Mouse (Mus musculus) kidney, postnatal 0 days (tissue): ENCODE results near the gene Gm9857. TPM values are rescaled to one million over a fixed set of nuclear protein-coding genes. Genes with fewer than 3 reads are reported as not detected.
A peak's percentile ranks its signal among the peaks of the same experiment; 100 is the strongest.

Experiments
- ATAC-seq: fragments of 200-750 bp; cut with Nextera tagmentation; replicated peaks from 2 replicates; pipeline ENCODE4 v1.8.0; 2017; ENCODE audit warnings: low read depth, moderate number of reproducible peaks, moderate TSS enrichment, moderate library complexity; ENCODE audit not compliant: low FRiP score
- DNase-seq: peaks from one replicate; pipeline ENCODE4 v3.0.0-alpha.2; 2016; ENCODE audit warnings: low spot score
- H3K27ac ChIP-seq: fragments of 300-500 bp; sonication (generic); 2 replicates; pipeline ENCODE4 v1.5.1; 2014; ENCODE audit warnings: mild to moderate bottlenecking
- H3K27me3 ChIP-seq: fragments of 300-500 bp; sonication (generic); 2 replicates; pipeline ENCODE4 v1.6.1; 2014; ENCODE audit warnings: low read length, mixed read lengths; ENCODE audit not compliant: insufficient read depth
- H3K36me3 ChIP-seq: fragments of 300-500 bp; sonication (generic); 2 replicates; pipeline ENCODE4 v1.6.1; 2014; ENCODE audit warnings: low read length, mixed read lengths; ENCODE audit not compliant: insufficient read depth
- H3K4me1 ChIP-seq: fragments of 300-500 bp; sonication (generic); replicated peaks from 2 replicates; pipeline ENCODE4 v1.6.1; 2014; ENCODE audit warnings: antibody characterized with exemption, low read length, mixed read lengths; ENCODE audit not compliant: insufficient read depth
- H3K4me2 ChIP-seq: fragments of 300-500 bp; sonication (generic); 2 replicates; pipeline ENCODE4 v1.6.1; 2014; ENCODE audit warnings: mild to moderate bottlenecking, low read length, moderate library complexity, mixed read lengths
- H3K4me3 ChIP-seq: fragments of 300-500 bp; sonication (generic); replicated peaks from 2 replicates; pipeline ENCODE4 v1.5.1; 2014; ENCODE audit warnings: low read depth, low read length
- H3K9ac ChIP-seq: fragments of 300-500 bp; sonication (generic); 2 replicates; pipeline ENCODE4 v1.6.1; 2014; ENCODE audit warnings: low read depth, low read length
- H3K9me3 ChIP-seq: fragments of 300-500 bp; sonication (generic); replicated peaks from 2 replicates; pipeline ENCODE4 v1.6.1; 2016; ENCODE audit warnings: low read length, inconsistent platforms, mixed read lengths
- CTCF ChIP-seq: IDR thresholded peaks from 2 replicates; pipeline ENCODE4 v1.5.1; 2016; ENCODE audit warnings: antibody characterized with exemption, low read depth, mild to moderate bottlenecking, moderate library complexity
- WGBS: fragments of 180-500 bp; shearing (Covaris S2); extraction: QIAGEN DNeasy Blood & Tissue Kit; methylation state at CpG from one replicate; pipeline ENCODE4 v1.1.7; 2014; 5-methylcytosine and 5-hydroxymethylcytosine counted together
- polyA plus RNA-seq: library from polyadenylated mRNA; unstranded; fragments of >200 nt; fragmentation: Nextera tagmentation; extraction: Ambion mirVana; gene quantifications from 2 replicates; pipeline ENCODE4 v1.2.1, GENCODE M21; 2015

The Gm9857 gene
- polyA plus RNA-seq, 1 experiment from 2014 or later = not detected

DNA sequence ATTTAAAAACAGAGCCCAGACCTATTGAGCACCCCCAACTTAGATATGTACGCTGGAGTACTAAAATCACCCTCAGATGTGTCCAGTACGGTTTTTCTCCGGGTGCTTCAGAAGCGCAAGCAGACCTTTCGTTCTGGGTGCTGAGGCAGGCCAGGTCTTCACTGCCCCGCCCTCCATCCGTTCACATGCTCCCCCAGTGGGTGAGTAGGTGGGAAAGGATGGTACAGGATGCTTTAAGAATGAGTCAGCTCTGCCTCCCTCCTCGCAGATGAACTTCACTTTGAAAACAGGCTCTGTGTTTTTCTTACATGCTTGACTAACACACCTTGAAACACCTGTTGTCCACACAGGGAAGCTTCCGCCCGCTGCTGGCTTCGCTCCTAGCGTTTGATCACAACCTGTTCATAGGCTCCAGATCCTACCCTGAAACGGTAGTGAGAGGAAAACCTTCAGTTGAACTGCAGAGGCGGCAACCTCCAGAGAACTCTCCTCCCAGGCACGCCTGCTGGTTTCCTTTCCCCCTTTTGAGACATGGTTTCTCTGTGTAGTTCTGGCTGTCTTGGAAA is 34.8 kb upstream of the Gm9857 start:
- no peak overlapping the region for H3K27ac ChIP-seq
- H3K4me1 ChIP-seq = no peaks in the 10 kb centered on the region
- no peaks in the 10 kb centered on the region for H3K9me3 ChIP-seq
- no peaks in the 10 kb centered on the region for H3K27me3 ChIP-seq
- 0 out of 2 replicates have a peak, but pooled peaks cover 18% of the 10 kb centered on the region for H3K36me3 ChIP-seq
- no peak overlapping the region for H3K4me2 ChIP-seq
- TF ChIP-seq CTCF = no peak
- H3K9ac ChIP-seq = no peak overlapping the region
- ATAC-seq = peak; percentile 55; the same call in 1 of the 2 replicates
- DNase-seq = peak; percentile 13
- no peak overlapping the region for H3K4me3 ChIP-seq
- 54% methylated on average over 15 of the region's 15 CpGs for WGBS

DNA sequence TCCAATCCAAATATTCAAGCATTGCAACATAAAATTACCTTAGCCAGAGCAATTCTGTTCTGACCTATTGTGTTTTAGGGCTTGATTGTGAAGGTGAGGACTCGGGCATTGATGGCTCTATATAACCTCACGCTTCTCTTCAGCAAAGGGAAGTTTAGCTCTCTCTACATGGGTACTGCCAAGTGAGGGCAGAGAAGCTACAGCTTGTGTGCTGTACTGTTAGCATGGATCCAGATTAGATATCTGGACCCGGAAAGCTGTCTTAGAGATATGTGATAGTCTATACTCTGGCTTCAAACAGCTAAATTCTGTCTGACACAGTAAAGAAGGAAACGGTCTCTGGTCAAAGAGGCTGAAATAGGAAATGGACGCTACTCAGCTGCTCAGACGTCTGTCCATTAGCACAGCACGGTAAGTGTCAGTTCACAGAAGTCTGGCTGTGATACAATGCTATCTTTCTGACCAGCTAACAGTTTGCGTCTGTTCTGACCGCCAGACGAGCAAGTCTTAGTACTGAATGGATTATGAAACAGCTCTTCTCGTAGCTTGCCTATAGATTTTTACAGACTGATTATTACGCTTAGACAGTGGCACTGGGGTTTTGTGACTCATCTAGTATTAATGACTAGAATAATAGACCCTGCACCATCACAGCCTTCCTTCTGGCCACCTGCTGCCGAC is 33.9 kb upstream of the Gm9857 start:
- ATAC-seq = no peak
- no peak for TF ChIP-seq CTCF

DNA sequence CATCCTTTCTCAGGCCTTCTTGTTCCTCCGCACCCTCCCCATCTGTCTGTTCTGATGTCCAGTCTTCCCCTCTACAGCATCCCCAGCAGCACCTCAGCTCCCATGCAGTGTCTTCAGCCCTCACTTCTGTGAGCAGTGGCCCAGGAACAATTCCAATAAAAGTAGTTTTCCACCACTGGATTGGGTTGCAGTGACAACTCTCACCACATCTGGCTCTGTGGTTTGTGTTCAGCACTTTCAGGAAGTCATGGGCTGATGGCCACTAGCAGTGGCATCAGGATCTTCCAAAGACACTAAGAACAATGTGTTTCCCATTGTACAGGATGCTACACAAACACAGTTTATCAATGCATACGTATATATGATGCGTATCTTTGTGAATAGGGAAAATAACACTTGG is 25.8 kb upstream of the Gm9857 start:
- H3K9me3 ChIP-seq = no peaks in the 10 kb centered on the region
- ATAC-seq (no peak), DNase-seq (no peak)
- no peaks in the 10 kb centered on the region for H3K27me3 ChIP-seq
- H3K4me2 ChIP-seq = no peak overlapping the region
- no peak overlapping the region for H3K9ac ChIP-seq
- H3K4me1 ChIP-seq = 0 out of 2 replicates have a peak, but pooled peaks cover 4% of the 10 kb centered on the region
- H3K27ac ChIP-seq = no peak overlapping the region
- H3K4me3 ChIP-seq = no peak overlapping the region
- TF ChIP-seq CTCF = no peak
- WGBS = 96% methylated on average over 3 of the region's 3 CpGs
- H3K36me3 ChIP-seq = no peaks in the 10 kb centered on the region

More for the DNA sequence above, 33.9 kb upstream of the Gm9857 start:
- WGBS = 80% methylated on average over 13 of the region's 13 CpGs
- Histone ChIP-seq H3K9me3 (no peaks in the 10 kb centered on the region), H3K27me3 (no peaks in the 10 kb centered on the region), H3K9ac (no peak overlapping the region), H3K27ac (no peak overlapping the region), H3K4me2 (no peak overlapping the region), H3K4me3 (no peak overlapping the region), H3K4me1 (no peaks in the 10 kb centered on the region), H3K36me3 (0 out of 2 replicates have a peak, but pooled peaks cover 13% of the 10 kb centered on the region)
- DNase-seq = no peak

DNA sequence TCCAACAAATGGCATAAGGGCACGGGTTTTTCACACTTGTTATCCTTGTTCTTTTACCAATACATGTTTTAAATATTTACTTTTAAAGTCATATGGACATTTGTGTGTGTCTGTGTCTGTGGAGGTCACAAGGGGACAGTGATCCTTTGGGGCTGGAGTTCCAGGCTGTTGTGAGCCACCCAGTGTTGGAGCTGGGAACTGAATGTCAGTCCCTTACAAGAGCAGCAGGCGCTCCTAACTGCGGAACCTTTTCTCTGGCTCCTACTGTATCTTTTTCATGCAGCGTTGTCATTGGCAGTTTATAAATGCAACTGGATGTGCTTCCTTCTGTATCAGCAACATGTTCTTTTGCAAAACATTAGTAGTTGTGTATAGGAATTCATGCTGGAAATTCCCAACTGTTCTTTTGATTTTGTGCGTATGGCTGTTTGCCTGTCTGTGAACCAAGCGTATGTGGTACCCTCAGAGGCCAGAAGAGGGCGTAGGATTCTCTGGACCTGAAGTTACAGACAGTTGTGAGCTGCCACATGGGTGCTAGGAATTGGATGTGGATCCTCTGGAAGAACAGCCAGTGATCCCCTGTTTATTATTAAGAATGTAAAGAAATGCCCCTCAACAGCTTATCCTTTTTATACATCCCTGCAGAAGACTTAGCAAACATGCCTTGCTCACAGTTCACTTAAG is 24.3 kb upstream of the Gm9857 start:
- 0 out of 2 replicates have a peak, but pooled peaks cover 4% of the 10 kb centered on the region for H3K4me1 ChIP-seq

DNA sequence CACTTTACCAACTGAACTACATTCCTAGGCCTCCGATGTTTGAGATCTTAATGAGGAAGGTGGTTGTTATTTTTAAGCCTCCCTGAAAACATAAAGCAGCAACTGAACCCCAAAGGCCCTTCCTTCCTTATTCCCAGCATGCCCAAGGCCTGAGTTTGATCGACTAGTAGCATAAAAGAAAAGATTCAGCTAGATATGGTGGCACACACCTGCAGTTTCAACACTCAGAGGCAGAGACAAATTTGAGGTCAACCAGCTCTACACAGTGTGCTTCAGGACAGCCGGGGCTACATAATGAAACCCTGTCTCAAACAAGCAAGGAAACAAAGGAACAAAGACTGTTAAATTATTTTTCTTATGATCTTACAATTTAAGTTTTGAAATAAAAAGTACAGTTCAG is 23.5 kb upstream of the Gm9857 start:
- Histone ChIP-seq H3K27me3 (no peaks in the 10 kb centered on the region), H3K4me3 (no peak overlapping the region), H3K36me3 (no peaks in the 10 kb centered on the region), H3K4me2 (no peak overlapping the region), H3K27ac (no peak overlapping the region), H3K4me1 (0 out of 2 replicates have a peak, but pooled peaks cover 4% of the 10 kb centered on the region), H3K9me3 (no peaks in the 10 kb centered on the region), H3K9ac (no peak overlapping the region)
- TF ChIP-seq CTCF = no peak
- ATAC-seq = no peak
- WGBS = 70% methylated on average over 3 of the region's 3 CpGs
- DNase-seq = no peak

More for the DNA sequence above, 24.3 kb upstream of the Gm9857 start:
- DNase-seq (no peak), ATAC-seq (no peak)
- Histone ChIP-seq H3K27me3 (no peaks in the 10 kb centered on the region), H3K9ac (no peak overlapping the region), H3K4me3 (no peak overlapping the region), H3K36me3 (no peaks in the 10 kb centered on the region), H3K9me3 (no peaks in the 10 kb centered on the region), H3K27ac (no peak overlapping the region), H3K4me2 (no peak overlapping the region)
- peak; percentile 12; the same call in 1 of the 2 replicates for TF ChIP-seq CTCF
- 80% methylated on average over 7 of the region's 7 CpGs for WGBS

DNA sequence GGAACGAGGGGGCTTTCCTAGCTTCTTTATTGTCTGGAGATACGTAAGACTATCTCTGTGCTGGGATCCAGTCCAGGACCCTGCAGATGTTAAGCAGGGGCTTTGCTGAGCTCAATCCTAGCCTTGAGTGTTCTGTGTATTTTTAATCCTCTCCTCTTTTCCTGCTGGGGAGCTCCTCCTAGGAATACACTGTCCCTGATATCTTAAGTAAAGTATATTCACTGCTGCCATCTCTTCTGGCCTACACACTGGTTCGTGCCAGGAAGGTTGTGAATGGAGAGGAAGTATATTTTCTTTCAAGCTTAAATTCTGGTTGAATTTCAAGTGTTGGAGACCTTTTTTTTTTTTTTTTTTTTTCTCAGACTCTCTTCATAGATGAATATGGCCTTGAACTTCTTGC is 23.0 kb upstream of the Gm9857 start:
- ATAC-seq = no peak
- no peak overlapping the region for H3K4me2 ChIP-seq
- 87% methylated on average over 3 of the region's 3 CpGs for WGBS
- no peak overlapping the region for H3K4me3 ChIP-seq
- H3K4me1 ChIP-seq = 0 out of 2 replicates have a peak, but pooled peaks cover 4% of the 10 kb centered on the region
- no peaks in the 10 kb centered on the region for H3K27me3 ChIP-seq
- no peak overlapping the region for H3K27ac ChIP-seq
- no peaks in the 10 kb centered on the region for H3K9me3 ChIP-seq
- no peak overlapping the region for H3K9ac ChIP-seq
- no peak for TF ChIP-seq CTCF
- H3K36me3 ChIP-seq = no peaks in the 10 kb centered on the region
- DNase-seq = no peak
